Mouse (Mus musculus) midbrain, embryonic 11.5 days (tissue): ENCODE measurements around the gene Fcer1g. TPM values are rescaled to one million over a fixed set of nuclear protein-coding genes. Genes with fewer than 3 reads are reported as not detected.

ENCODE experiments used
- ATAC-seq: fragments of 200-750 bp; cut with Nextera tagmentation; 2 replicates; pipeline ENCODE4 v1.8.0; 2017; ENCODE audit warnings: moderate TSS enrichment, moderate library complexity; ENCODE audit not compliant: low FRiP score
- DNase-seq: peaks from one replicate; pipeline ENCODE4 v3.0.0; 2015; ENCODE audit warnings: low spot score; ENCODE audit errors: missing footprints
- H3K27ac ChIP-seq: fragments of 300-500 bp; sonication (generic); 2 replicates; pipeline ENCODE4 v1.5.1; 2014; ENCODE audit warnings: low read depth, low read length
- H3K27me3 ChIP-seq: fragments of 300-500 bp; sonication (generic); 2 replicates; pipeline ENCODE4 v1.6.1; 2014; ENCODE audit warnings: mild to moderate bottlenecking, low read length, moderate library complexity, mixed read lengths; ENCODE audit not compliant: control insufficient read depth, insufficient read depth
- H3K36me3 ChIP-seq: fragments of 300-500 bp; sonication (generic); 2 replicates; pipeline ENCODE4 v1.6.1; 2014; ENCODE audit warnings: mild to moderate bottlenecking, low read length, moderate library complexity, mixed read lengths; ENCODE audit not compliant: control insufficient read depth, insufficient read depth
- H3K4me1 ChIP-seq: fragments of 300-500 bp; sonication (generic); 2 replicates; pipeline ENCODE4 v1.6.1; 2014; ENCODE audit warnings: low read length; ENCODE audit not compliant: control insufficient read depth, insufficient read depth
- H3K4me2 ChIP-seq: fragments of 300-500 bp; sonication (generic); 2 replicates; pipeline ENCODE4 v1.6.1; 2014; ENCODE audit warnings: mild to moderate bottlenecking, moderate library complexity
- H3K4me3 ChIP-seq: fragments of 300-500 bp; sonication (generic); 2 replicates; pipeline ENCODE4 v1.5.1; 2014; ENCODE audit warnings: low read depth, low read length
- H3K9ac ChIP-seq: fragments of 300-500 bp; sonication (generic); 2 replicates; pipeline ENCODE4 v1.6.1; 2014; ENCODE audit warnings: low read length
- H3K9me3 ChIP-seq: fragments of 300-500 bp; sonication (generic); 2 replicates; pipeline ENCODE4 v1.6.1; 2016; ENCODE audit warnings: low read length; ENCODE audit not compliant: control insufficient read depth
- WGBS: fragments of 180-500 bp; shearing (Covaris S2); extraction: QIAGEN DNeasy Blood & Tissue Kit; methylation state at CpG from one replicate; pipeline ENCODE4 v1.1.7; 2014; 5-methylcytosine and 5-hydroxymethylcytosine counted together
- polyA plus RNA-seq: library from polyadenylated mRNA; unstranded; fragments of >200 nt; fragmentation: Nextera tagmentation; extraction: Ambion mirVana; gene quantifications from 2 replicates; pipeline ENCODE4 v1.2.1, GENCODE M21; 2014

Fcer1g gene
- polyA plus RNA-seq, 1 experiment from 2014 or later, result 27.3 TPM

- Histone ChIP-seq H3K27ac (no peak overlapping the region), H3K9ac (no peak overlapping the region), H3K4me3 (no peak overlapping the region), H3K4me1 (no peaks in the 10 kb centered on the region), H3K36me3 (peaks cover 33% of the 10 kb centered on the region), H3K4me2 (no peak overlapping the region), H3K9me3 (no peaks in the 10 kb centered on the region), H3K27me3 (no peaks in the 10 kb centered on the region)
- peak; percentile 87 for DNase-seq
- peak; percentile 64; the same call in 1 of the 2 replicates for ATAC-seq
- WGBS, result 79% methylated on average over 14 of the region's 14 CpGs
Observed at GRCm38 (mm10) chr1:171238463-171238862, 4.3 kb upstream of the Fcer1g start.

DNA sequence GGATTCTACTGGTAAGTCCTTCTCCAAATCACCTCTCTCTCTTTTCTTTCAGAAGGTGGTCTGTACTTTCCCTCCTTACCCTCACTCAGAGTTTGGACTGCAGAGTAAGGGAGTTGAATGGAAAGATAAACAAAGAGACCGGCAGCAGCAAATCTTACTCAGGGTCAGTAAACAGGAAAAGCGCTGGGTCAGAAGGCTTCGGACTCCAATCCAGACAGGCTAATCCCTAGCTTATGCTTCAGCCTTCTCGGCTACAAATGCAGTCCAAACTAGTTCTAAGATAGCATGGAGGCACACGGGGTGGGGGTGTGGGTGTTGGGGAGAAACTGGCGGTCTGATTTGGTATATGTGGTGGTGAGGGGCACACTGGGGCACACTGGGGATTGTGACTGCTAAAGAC is 3.3 kb upstream of the Fcer1g start:
- Histone ChIP-seq H3K4me2 (no peak overlapping the region), H3K27me3 (no peaks in the 10 kb centered on the region), H3K4me1 (no peaks in the 10 kb centered on the region), H3K9me3 (no peaks in the 10 kb centered on the region), H3K27ac (no peak overlapping the region), H3K9ac (no peak overlapping the region), H3K4me3 (no peak overlapping the region), H3K36me3 (peaks cover 32% of the 10 kb centered on the region)
- DNase-seq (no peak), ATAC-seq (no peak)
- 70% methylated on average over 6 of the region's 6 CpGs for WGBS

GRCm38 (mm10) chr1:171235791-171236190 is 1.6 kb upstream of the Fcer1g start:
- Histone ChIP-seq H3K27ac (no peak overlapping the region), H3K4me1 (no peaks in the 10 kb centered on the region), H3K9ac (no peak overlapping the region), H3K4me2 (no peak overlapping the region), H3K27me3 (no peaks in the 10 kb centered on the region), H3K9me3 (no peaks in the 10 kb centered on the region), H3K36me3 (peaks cover 29% of the 10 kb centered on the region), H3K4me3 (no peak overlapping the region)
- no peak for DNase-seq
- ATAC-seq, result no peak
- 88% methylated on average over 4 of the region's 4 CpGs for WGBS

- ATAC-seq, result no peak
- Histone ChIP-seq H3K27ac (no peak overlapping the region), H3K36me3 (peaks cover 29% of the 10 kb centered on the region), H3K9ac (no peak overlapping the region), H3K4me3 (no peak overlapping the region), H3K27me3 (no peaks in the 10 kb centered on the region), H3K4me1 (peaks cover 5% of the 10 kb centered on the region), H3K4me2 (no peak overlapping the region), H3K9me3 (no peaks in the 10 kb centered on the region)
- DNase-seq, result no peak
- WGBS, result 94% methylated on average over 4 of the region's 4 CpGs
Observed at GRCm38 (mm10) chr1:171234538-171234937, 373 bp upstream of the Fcer1g start.

GRCm38 (mm10) chr1:171232800-171233730 is 1.1 kb downstream of the Fcer1g start:
- Histone ChIP-seq H3K9ac (no peak overlapping the region), H3K4me1 (peaks cover 9% of the 10 kb centered on the region), H3K9me3 (no peaks in the 10 kb centered on the region), H3K27me3 (no peaks in the 10 kb centered on the region), H3K27ac (no peak overlapping the region), H3K4me2 (no peak overlapping the region), H3K36me3 (peaks cover 26% of the 10 kb centered on the region), H3K4me3 (no peak overlapping the region)
- no peak for ATAC-seq
- DNase-seq, result no peak
- WGBS, result 89% methylated on average over 12 of the region's 12 CpGs

GRCm38 (mm10) chr1:171232348-171232747 is 1.8 kb downstream of the Fcer1g start:
- H3K27ac ChIP-seq, result no peak overlapping the region
- 89% methylated on average over 5 of the region's 5 CpGs for WGBS
- H3K4me3 ChIP-seq, result no peak overlapping the region
- H3K36me3 ChIP-seq, result peaks cover 21% of the 10 kb centered on the region
- H3K4me2 ChIP-seq, result no peak overlapping the region
- H3K9me3 ChIP-seq, result no peaks in the 10 kb centered on the region
- no peak overlapping the region for H3K9ac ChIP-seq
- DNase-seq, result no peak
- no peaks in the 10 kb centered on the region for H3K27me3 ChIP-seq
- ATAC-seq, result no peak
- peaks cover 9% of the 10 kb centered on the region for H3K4me1 ChIP-seq

DNA sequence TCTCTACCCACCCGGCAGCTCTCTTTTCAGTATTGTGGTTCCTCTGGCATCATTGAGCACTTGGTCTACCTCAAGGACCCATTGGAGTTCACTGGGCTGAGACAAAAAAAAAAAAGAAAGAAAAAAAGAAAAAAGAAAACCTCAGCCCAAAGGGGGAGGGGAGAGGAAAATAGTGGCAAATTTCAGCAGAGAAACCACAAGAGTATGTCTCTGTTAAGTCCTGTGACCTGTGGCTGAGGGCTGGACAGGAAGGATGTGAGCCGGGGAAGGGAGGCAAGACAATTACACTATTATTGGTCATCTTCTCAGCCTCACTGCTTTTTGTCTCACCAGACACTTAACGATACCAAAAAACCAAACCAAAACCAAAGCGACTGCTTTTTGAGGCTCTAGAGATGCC is 2.3 kb downstream of the Fcer1g start:
- Histone ChIP-seq H3K27me3 (no peaks in the 10 kb centered on the region), H3K36me3 (peaks cover 16% of the 10 kb centered on the region), H3K27ac (no peak overlapping the region), H3K9ac (no peak overlapping the region), H3K4me2 (no peak overlapping the region), H3K9me3 (no peaks in the 10 kb centered on the region), H3K4me1 (peaks cover 9% of the 10 kb centered on the region), H3K4me3 (no peak overlapping the region)
- 76% methylated on average over 4 of the region's 4 CpGs for WGBS
- ATAC-seq (no peak), DNase-seq (no peak)

DNA sequence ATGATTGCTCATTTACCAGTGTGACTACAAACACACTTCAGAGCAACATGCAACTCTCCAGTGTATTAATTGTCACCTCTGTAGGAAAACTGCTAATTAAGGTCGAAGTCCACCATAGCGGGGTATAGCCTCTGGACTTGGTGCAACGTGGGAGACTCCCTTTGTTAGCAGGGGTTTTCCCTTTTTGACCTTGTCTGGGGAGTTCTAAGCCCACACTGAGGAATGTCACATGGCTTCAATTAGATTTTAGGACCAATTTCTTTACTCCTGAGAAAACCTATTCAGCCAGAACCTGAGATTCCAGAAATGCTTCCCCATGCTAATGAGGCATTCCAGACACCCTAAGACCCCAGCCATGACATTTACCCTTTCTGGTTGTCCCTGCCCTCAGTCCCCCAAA is 4.0 kb downstream of the Fcer1g start:
- peaks cover 7% of the 10 kb centered on the region for H3K36me3 ChIP-seq
- ATAC-seq, result no peak
- WGBS, result 55% methylated on average over 3 of the region's 3 CpGs
- H3K9ac ChIP-seq, result no peak overlapping the region
- no peak overlapping the region for H3K4me3 ChIP-seq
- no peak overlapping the region for H3K4me2 ChIP-seq
- no peaks in the 10 kb centered on the region for H3K9me3 ChIP-seq
- H3K4me1 ChIP-seq, result peaks cover 9% of the 10 kb centered on the region
- no peaks in the 10 kb centered on the region for H3K27me3 ChIP-seq
- DNase-seq, result no peak
- no peak overlapping the region for H3K27ac ChIP-seq

DNA sequence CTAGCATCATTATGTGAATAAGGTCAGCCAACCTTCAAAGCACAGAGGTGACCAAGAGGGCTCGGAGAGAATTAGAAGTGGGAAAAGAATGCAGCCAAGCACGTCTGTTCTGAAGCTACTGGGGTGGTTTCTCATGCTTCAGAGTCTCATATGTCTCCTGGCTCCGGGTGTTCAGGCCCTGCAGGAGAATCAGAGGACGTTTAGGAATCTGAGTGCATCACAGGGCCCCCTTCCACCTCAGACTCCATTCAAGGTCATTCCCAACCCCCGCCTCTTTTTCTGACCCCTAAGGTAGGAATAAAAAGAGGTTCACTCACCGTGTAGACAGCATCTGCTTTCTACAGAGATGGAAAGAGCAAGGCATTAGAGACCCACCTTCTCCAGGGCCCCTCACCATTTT is 4.4 kb downstream of the Fcer1g start:
- no peak overlapping the region for H3K27ac ChIP-seq
- H3K4me1 ChIP-seq, result peaks cover 9% of the 10 kb centered on the region
- peaks cover 4% of the 10 kb centered on the region for H3K36me3 ChIP-seq
- H3K4me2 ChIP-seq, result no peak overlapping the region
- no peaks in the 10 kb centered on the region for H3K27me3 ChIP-seq
- no peak overlapping the region for H3K4me3 ChIP-seq
- H3K9ac ChIP-seq, result no peak overlapping the region
- WGBS, result 29% methylated on average over 6 of the region's 6 CpGs
- H3K9me3 ChIP-seq, result no peaks in the 10 kb centered on the region
- no peak for DNase-seq
- ATAC-seq, result no peak
